ENCODE assay signal across 19 mouse cellular contexts in genomic region chr3:131254991-131255390, GRCm38 (mm10). TPM values are rescaled to one million over a fixed set of nuclear protein-coding genes. Genes with fewer than 3 reads are reported as not detected.
DNase-seq lines count a peak whose midpoint lies in the region; ATAC-seq and TF ChIP-seq lines count a peak whose summit lies in the region.
"Had no signal": no experiment of that assay in that cellular context is flagged by ENCODE, and none has a peak within 500 bp of the region (broad histone marks: within the 10 kb centered on the region; RNA-seq: fewer than 3 reads in every experiment).

No protein-coding gene starts in this region.

- H3K4me2 ChIP-seq in kidney, embryonic 16.5 days (replicated peaks; ENCODE audit: low read depth, low read length) = no peak overlapping the region
- H3K4me2 ChIP-seq: embryonic facial prominence, embryonic 12.5 days; forebrain, embryonic 13.5 days; forebrain, embryonic 15.5 days had no signal

- peaks cover 5% of the 10 kb centered on the region; the same call in 1 of the 2 replicates for H3K9me3 ChIP-seq in kidney, embryonic 16.5 days (ENCODE audit: low read length)
- H3K9me3 ChIP-seq: embryonic facial prominence, embryonic 10.5 days; embryonic facial prominence, embryonic 12.5 days; forebrain, embryonic 13.5 days; forebrain, embryonic 15.5 days had no signal

- H3K4me3 ChIP-seq in kidney, adult 2 months (ENCODE audit: insufficient read depth, low read depth, low read length) = no peak overlapping the region
- no peak overlapping the region for H3K4me3 ChIP-seq in kidney, embryonic 16.5 days (ENCODE audit: low read length)
- no peak overlapping the region for H3K4me3 ChIP-seq in small intestine, adult 2 months (ENCODE audit: low read depth, low read length)
- H3K4me3 ChIP-seq: embryonic facial prominence, embryonic 10.5 days; embryonic facial prominence, embryonic 12.5 days; forebrain, embryonic 13.5 days; forebrain, embryonic 15.5 days had no signal

- TF ChIP-seq POLR2A in kidney, adult 2 months (IDR thresholded peaks at IDR 0.05; ENCODE audit: low read depth, low read length) = no peak
- TF ChIP-seq POLR2A in small intestine, adult 2 months (IDR thresholded peaks at IDR 0.05; ENCODE audit: low read depth, low read length) = no peak

- H3K4me1 ChIP-seq in kidney, adult 2 months (ENCODE audit: control insufficient read depth, insufficient read depth, low read length) = no peaks in the 10 kb centered on the region; the same call in 1 of the 2 replicates
- no peaks in the 10 kb centered on the region for H3K4me1 ChIP-seq in kidney, embryonic 16.5 days (ENCODE audit: insufficient read depth, low read length)
- H3K4me1 ChIP-seq in small intestine, adult 2 months (ENCODE audit: control insufficient read depth, insufficient read depth, insufficient read length, low read length) = peaks cover 21% of the 10 kb centered on the region
- H3K4me1 ChIP-seq: embryonic facial prominence, embryonic 10.5 days; embryonic facial prominence, embryonic 12.5 days; forebrain, embryonic 13.5 days; forebrain, embryonic 15.5 days had no signal

- H3K9ac ChIP-seq in kidney, embryonic 16.5 days (replicated peaks; ENCODE audit: low read length) = no peak overlapping the region
- H3K9ac ChIP-seq: embryonic facial prominence, embryonic 12.5 days; forebrain, embryonic 13.5 days; forebrain, embryonic 15.5 days had no signal

- ATAC-seq in kidney, embryonic 16.5 days (ENCODE audit: low FRiP score, low TSS enrichment) = no peak
- ATAC-seq: activated CD4-positive, CD25-positive, alpha-beta regulatory T cell, adult 4 months; forebrain, embryonic 13.5 days; forebrain, embryonic 15.5 days; Patski had no signal

- no peak overlapping the region for H3K27ac ChIP-seq in kidney, adult 2 months (ENCODE audit: insufficient read depth, low read depth, low read length)
- no peak overlapping the region for H3K27ac ChIP-seq in kidney, embryonic 16.5 days (ENCODE audit: low read length)
- peak overlapping the region; percentile 25; the same call in 1 of the 2 replicates for H3K27ac ChIP-seq in small intestine, adult 2 months (ENCODE audit: insufficient read depth, low read depth, low read length)
- H3K27ac ChIP-seq: embryonic facial prominence, embryonic 10.5 days; embryonic facial prominence, embryonic 12.5 days; forebrain, embryonic 13.5 days; forebrain, embryonic 15.5 days had no signal

- H3K36me3 ChIP-seq in kidney, adult 2 months (ENCODE audit: control insufficient read depth, insufficient read depth, low read length) = no peaks in the 10 kb centered on the region
- H3K36me3 ChIP-seq in kidney, embryonic 16.5 days (ENCODE audit: insufficient read depth, low read length) = peaks cover 14% of the 10 kb centered on the region
- peaks cover 20% of the 10 kb centered on the region for H3K36me3 ChIP-seq in small intestine, adult 2 months (ENCODE audit: control insufficient read depth, insufficient read depth, low read length)
- H3K36me3 ChIP-seq: forebrain, embryonic 15.5 days had no signal

- H3K27me3 ChIP-seq in kidney, adult 2 months (replicated peaks; ENCODE audit: control insufficient read depth, insufficient read depth, low read length) = no peaks in the 10 kb centered on the region
- no peaks in the 10 kb centered on the region for H3K27me3 ChIP-seq in kidney, embryonic 16.5 days (ENCODE audit: insufficient read depth, low read length)
- H3K27me3 ChIP-seq in small intestine, adult 2 months (ENCODE audit: control insufficient read depth, insufficient read depth, low read length) = no peaks in the 10 kb centered on the region
- H3K27me3 ChIP-seq: embryonic facial prominence, embryonic 12.5 days; forebrain, embryonic 13.5 days; forebrain, embryonic 15.5 days; Patski had no signal

- WGBS in kidney, adult 2 months = 77% methylated on average over 4 of the region's 4 CpGs
- 97% methylated on average over 4 of the region's 4 CpGs for WGBS in kidney, embryonic 16.5 days
- WGBS in small intestine, adult 2 months = 60% methylated on average over 4 of the region's 4 CpGs

- TF ChIP-seq CTCF in kidney, adult 2 months (conservative IDR thresholded peaks at IDR 0.05; ENCODE audit: insufficient read depth, insufficient read length, low read depth, low read length) = no peak
- no peak for TF ChIP-seq CTCF in small intestine, adult 2 months (IDR thresholded peaks at IDR 0.05; ENCODE audit: extremely low read depth, insufficient read length, insufficient replicate concordance, low read depth, low read length)

- DNase-seq in kidney, adult 2 months = peak; percentile 70
- DNase-seq in kidney, adult 18-20 months = no peak
- peak; percentile 18 to 44 for DNase-seq in kidney, postnatal 25 days
- peak; percentile 17 for DNase-seq in Muller cell, postnatal 12 days (ENCODE audit: inconsistent ontology term)
- no peak for DNase-seq in spleen, postnatal 36 days (ENCODE audit: low spot score in 2 of 2)
- DNase-seq: adrenal gland, adult 8-10 months; cerebellum, adult 11-12 months; cerebellum, adult 2 months; cerebellum, adult 9-10 months; cerebellum, postnatal 10 days; cerebellum, postnatal 25 days had no signal

RNA-seq across cellular contexts. Expression of gene Hadh, which starts 16.9 kb away (rescaled TPM):
- polyA plus RNA-seq in kidney, adult 2 months (2012; rRNA removed) = 471 and 515 TPM in 2 replicates
- 132 and 150 TPM in 2 replicates for polyA plus RNA-seq in kidney, embryonic 16.5 days (2015; fragmentation: Nextera tagmentation; extraction: Ambion mirVana)
- polyA plus RNA-seq in small intestine, adult 2 months (2012; rRNA removed) = 118 and 314 TPM in 2 replicates

RNA-seq across cellular contexts. Expression of gene Cyp2u1, which starts 48.0 kb away (rescaled TPM):
- 7.8 and 9.4 TPM in 2 replicates for polyA plus RNA-seq in kidney, adult 2 months (2012; rRNA removed)
- polyA plus RNA-seq in kidney, embryonic 16.5 days (2015; fragmentation: Nextera tagmentation; extraction: Ambion mirVana) = 3.9 and 4.3 TPM in 2 replicates
- polyA plus RNA-seq in small intestine, adult 2 months (2012; rRNA removed) = 1.3 and 21.0 TPM in 2 replicates

Comparison
In these comparisons a context has a peak if more than half of its experiments do, and no peak if none do; other contexts are left out.
1. DNase-seq: peak in kidney, adult 2 months (single experiment), kidney, postnatal 25 days (2 of 2) and Muller cell, postnatal 12 days (single experiment); none in kidney, adult 18-20 months (single experiment) and spleen, postnatal 36 days (0 of 2).